Mouse (Mus musculus): ENCODE measurements around the gene Lsm12. TPM values are rescaled to one million over a fixed set of nuclear protein-coding genes. Genes with fewer than 3 reads are reported as not detected.

Lsm12 gene
- polyA plus RNA-seq, 1 experiment: 39.6 TPM

DNA sequence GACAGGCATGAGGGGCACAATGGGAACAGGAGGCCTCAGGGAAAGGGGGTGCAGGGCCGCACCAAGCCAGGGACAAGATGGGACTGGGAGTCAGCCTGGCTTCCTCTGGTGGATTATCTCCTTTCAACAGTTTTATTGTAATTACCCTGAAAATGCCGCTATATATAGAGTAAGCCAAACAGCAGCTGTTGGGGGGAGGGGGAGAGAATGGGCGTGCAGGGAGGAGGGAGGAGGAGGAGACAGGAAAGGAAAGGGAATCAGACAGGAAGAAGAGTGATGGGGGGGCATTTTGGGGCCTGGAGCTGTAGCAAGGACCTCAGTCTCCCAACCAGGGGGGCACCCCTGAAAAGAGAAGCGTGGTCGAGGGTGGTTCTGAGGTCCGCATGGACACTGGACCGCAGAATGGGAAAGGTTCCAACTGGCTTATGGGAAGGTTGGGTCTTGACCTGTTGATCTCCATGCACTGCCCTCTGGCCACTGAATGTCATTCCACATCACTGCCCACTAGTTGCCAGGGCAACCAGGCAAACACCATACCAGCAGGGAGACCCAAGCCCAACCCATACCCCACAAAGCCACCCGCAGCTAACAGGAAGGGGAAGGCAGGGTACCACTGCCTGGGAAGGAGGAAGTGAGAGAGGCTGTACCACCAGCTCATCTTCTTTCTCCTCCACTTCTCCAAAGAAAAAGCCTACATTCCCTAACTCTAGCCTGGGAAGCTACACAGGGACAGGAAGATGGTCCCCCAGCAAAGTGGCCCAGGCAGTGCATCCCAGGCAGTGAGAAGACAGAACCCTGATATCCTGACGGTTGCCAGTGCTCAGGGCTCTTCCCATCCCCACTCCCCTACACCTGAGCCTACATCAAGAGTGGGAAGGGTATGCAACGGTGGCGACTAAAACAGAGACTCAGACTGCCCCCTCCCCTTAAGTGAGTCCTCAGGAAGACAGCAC is 23.0 kb upstream of the Lsm12 start:
- no peak overlapping the region for H3K27ac ChIP-seq (ENCODE audit: insufficient read depth, low read depth, low read length)
- H3K27me3 ChIP-seq (replicated peaks; ENCODE audit: control insufficient read depth, insufficient read depth, low read length): no peaks in the 10 kb centered on the region
- DNase-seq: peak; percentile 39
- H3K4me1 ChIP-seq (ENCODE audit: control insufficient read depth, insufficient read depth, low read length): peaks cover 16% of the 10 kb centered on the region; the same call in 1 of the 2 replicates
- 51% methylated on average over 11 of the region's 11 CpGs for WGBS
- no peak for TF ChIP-seq CTCF (conservative IDR thresholded peaks at IDR 0.05; ENCODE audit: insufficient read depth, insufficient read length, low read depth, low read length)
- TF ChIP-seq POLR2A (IDR thresholded peaks at IDR 0.05; ENCODE audit: low read depth, low read length): no peak
- H3K4me3 ChIP-seq (ENCODE audit: insufficient read depth, low read depth, low read length): no peak overlapping the region
- peaks cover 1% of the 10 kb centered on the region; the same call in 1 of the 2 replicates for H3K36me3 ChIP-seq (ENCODE audit: control insufficient read depth, insufficient read depth, low read length)

DNA sequence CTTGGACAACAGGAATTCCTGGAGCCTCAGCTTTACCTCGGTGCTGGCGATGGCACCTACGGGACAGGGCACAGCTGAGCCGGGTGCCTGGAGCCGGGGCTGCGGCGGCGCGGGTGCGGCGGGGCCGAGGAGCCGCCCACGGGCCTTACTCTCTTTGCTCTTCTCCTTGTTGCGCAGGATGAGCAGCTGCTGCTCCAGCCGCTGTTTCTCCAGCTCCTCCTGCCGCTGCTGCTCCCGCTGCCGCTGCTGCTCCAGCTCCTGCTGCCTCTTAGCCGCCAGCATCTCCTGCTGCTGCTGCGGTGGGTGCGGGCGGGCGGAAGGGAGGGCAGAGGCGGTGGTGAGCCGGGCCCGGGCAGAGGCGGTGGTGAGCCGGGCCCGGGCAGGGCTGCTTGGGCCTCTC is 21.4 kb upstream of the Lsm12 start:
- 86% methylated on average over 30 of the region's 30 CpGs for WGBS
- Histone ChIP-seq H3K4me3 (ENCODE audit: insufficient read depth, low read depth, low read length) (no peak overlapping the region), H3K36me3 (ENCODE audit: control insufficient read depth, insufficient read depth, low read length) (peaks cover 1% of the 10 kb centered on the region; the same call in 1 of the 2 replicates), H3K27ac (ENCODE audit: insufficient read depth, low read depth, low read length) (no peak overlapping the region), H3K27me3 (replicated peaks; ENCODE audit: control insufficient read depth, insufficient read depth, low read length) (no peaks in the 10 kb centered on the region), H3K4me1 (ENCODE audit: control insufficient read depth, insufficient read depth, low read length) (peaks cover 10% of the 10 kb centered on the region; the same call in 1 of the 2 replicates)
- no peak for DNase-seq
- TF ChIP-seq POLR2A (IDR thresholded peaks at IDR 0.05; ENCODE audit: low read depth, low read length): no peak
- TF ChIP-seq CTCF (conservative IDR thresholded peaks at IDR 0.05; ENCODE audit: insufficient read depth, insufficient read length, low read depth, low read length): no peak

- Histone ChIP-seq H3K4me1 (ENCODE audit: control insufficient read depth, insufficient read depth, low read length) (no peaks in the 10 kb centered on the region), H3K36me3 (ENCODE audit: control insufficient read depth, insufficient read depth, low read length) (no peaks in the 10 kb centered on the region; the same call in 1 of the 2 replicates), H3K27me3 (replicated peaks; ENCODE audit: control insufficient read depth, insufficient read depth, low read length) (no peaks in the 10 kb centered on the region), H3K27ac (ENCODE audit: insufficient read depth, low read depth, low read length) (no peak overlapping the region), H3K4me3 (ENCODE audit: insufficient read depth, low read depth, low read length) (no peak overlapping the region)
- no peak; the same call in 1 of the 2 replicates for TF ChIP-seq CTCF (conservative IDR thresholded peaks at IDR 0.05; ENCODE audit: insufficient read depth, insufficient read length, low read depth, low read length)
- no peak for TF ChIP-seq POLR2A (IDR thresholded peaks at IDR 0.05; ENCODE audit: low read depth, low read length)
- WGBS: 81% methylated on average over 12 of the region's 12 CpGs
- no peak for DNase-seq
These were observed 16.3 kb upstream of the Lsm12 start for GRCm38 (mm10) chr11:102201408-102201821.

DNA sequence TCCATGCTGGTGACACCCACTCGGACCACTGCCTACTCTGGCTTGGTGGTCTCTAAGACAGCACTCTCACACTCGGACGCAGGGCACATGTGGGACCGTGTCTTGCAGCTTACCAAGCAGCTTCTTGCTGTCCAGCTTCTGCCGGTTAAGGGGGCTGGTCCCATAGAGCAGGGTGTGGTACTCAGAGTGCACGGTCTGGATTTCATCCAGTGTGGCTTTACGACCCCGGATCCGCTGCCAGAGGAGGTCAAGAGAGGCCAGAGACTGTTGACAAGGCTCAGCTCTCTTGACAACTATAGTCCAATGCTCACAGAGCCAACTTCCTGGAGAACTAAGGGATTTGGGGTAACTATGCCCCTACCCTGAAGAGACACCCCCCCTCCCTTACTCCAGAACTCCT is 14.8 kb upstream of the Lsm12 start:
- Histone ChIP-seq H3K4me1 (ENCODE audit: control insufficient read depth, insufficient read depth, low read length) (no peaks in the 10 kb centered on the region), H3K27me3 (replicated peaks; ENCODE audit: control insufficient read depth, insufficient read depth, low read length) (no peaks in the 10 kb centered on the region), H3K27ac (ENCODE audit: insufficient read depth, low read depth, low read length) (no peak overlapping the region), H3K4me3 (ENCODE audit: insufficient read depth, low read depth, low read length) (no peak overlapping the region), H3K36me3 (ENCODE audit: control insufficient read depth, insufficient read depth, low read length) (no peaks in the 10 kb centered on the region; the same call in 1 of the 2 replicates)
- WGBS: 57% methylated on average over 9 of the region's 9 CpGs
- DNase-seq: peak; percentile 20
- TF ChIP-seq POLR2A (IDR thresholded peaks at IDR 0.05; ENCODE audit: low read depth, low read length) (no peak), CTCF (conservative IDR thresholded peaks at IDR 0.05; ENCODE audit: insufficient read depth, insufficient read length, low read depth, low read length) (no peak)

DNA sequence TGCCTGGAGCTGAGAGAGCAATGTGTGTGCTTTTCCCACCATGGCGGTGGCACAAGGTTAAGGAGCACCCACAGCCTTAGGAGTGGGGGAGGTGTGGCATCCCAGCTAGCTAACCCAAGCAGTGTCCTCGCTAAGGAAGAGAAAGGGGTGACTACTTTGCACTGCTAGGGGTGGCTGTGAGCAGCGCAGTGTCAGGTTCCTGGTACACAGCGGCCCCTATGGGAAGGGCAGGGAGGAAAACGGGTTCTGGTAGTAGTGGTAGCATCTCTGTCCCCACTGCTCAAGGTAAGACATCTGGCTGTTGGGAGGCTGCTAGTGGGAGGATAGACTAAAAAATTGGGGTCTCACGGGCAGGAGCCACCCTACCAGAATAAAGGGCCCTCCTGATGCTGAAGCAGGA is 13.1 kb upstream of the Lsm12 start:
- H3K27me3 ChIP-seq (replicated peaks; ENCODE audit: control insufficient read depth, insufficient read depth, low read length): no peaks in the 10 kb centered on the region
- H3K4me1 ChIP-seq (ENCODE audit: control insufficient read depth, insufficient read depth, low read length): no peaks in the 10 kb centered on the region
- TF ChIP-seq CTCF (conservative IDR thresholded peaks at IDR 0.05; ENCODE audit: insufficient read depth, insufficient read length, low read depth, low read length): peak; percentile 33; the same call in 1 of the 2 replicates
- no peak for TF ChIP-seq POLR2A (IDR thresholded peaks at IDR 0.05; ENCODE audit: low read depth, low read length)
- no peak overlapping the region for H3K27ac ChIP-seq (ENCODE audit: insufficient read depth, low read depth, low read length)
- H3K4me3 ChIP-seq (ENCODE audit: insufficient read depth, low read depth, low read length): no peak overlapping the region
- DNase-seq: no peak
- no peaks in the 10 kb centered on the region; the same call in 1 of the 2 replicates for H3K36me3 ChIP-seq (ENCODE audit: control insufficient read depth, insufficient read depth, low read length)
- WGBS: 73% methylated on average over 6 of the region's 6 CpGs

DNA sequence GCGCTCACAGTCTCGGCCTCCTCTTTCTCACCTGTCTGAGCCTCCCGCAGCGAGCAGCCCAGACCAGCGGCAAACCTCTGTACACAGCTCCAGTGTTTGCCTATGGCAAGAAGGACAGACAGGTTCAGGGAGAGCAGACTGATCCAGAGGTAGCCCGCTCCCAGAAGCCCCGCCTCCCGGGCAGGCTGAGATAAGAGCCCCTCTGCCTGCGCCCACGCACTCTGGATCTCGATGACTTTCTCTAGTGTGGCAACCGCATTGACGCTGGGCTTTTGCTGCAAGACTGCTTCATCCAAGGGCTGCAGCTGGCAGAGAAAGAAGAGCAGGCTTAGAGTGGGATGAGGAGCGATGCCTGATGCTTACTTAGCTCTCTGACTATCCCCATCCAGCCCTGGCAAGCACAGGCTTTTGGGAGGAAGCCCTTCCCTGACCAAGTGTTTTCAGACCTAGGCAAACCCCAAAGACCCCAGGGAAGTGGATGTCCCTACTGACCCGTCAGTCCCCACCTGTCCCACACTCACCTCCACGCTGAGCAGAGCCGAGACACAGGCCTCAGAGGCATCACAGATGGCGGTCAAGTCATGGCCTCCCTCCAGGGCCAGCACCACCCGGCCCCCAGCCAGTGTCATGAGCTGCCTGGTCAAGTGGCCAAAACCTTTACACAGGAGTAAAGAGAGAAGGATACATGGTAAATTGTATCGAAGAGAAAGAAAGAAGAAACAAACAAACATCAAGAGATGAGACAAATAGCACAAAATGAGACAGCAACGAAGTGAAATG is 11.1 kb upstream of the Lsm12 start:
- TF ChIP-seq POLR2A (IDR thresholded peaks at IDR 0.05; ENCODE audit: low read depth, low read length) (no peak), CTCF (conservative IDR thresholded peaks at IDR 0.05; ENCODE audit: insufficient read depth, insufficient read length, low read depth, low read length) (no peak)
- H3K4me1 ChIP-seq (ENCODE audit: control insufficient read depth, insufficient read depth, low read length): no peaks in the 10 kb centered on the region
- H3K36me3 ChIP-seq (ENCODE audit: control insufficient read depth, insufficient read depth, low read length): no peaks in the 10 kb centered on the region
- H3K27me3 ChIP-seq (replicated peaks; ENCODE audit: control insufficient read depth, insufficient read depth, low read length): no peaks in the 10 kb centered on the region
- H3K4me3 ChIP-seq (ENCODE audit: insufficient read depth, low read depth, low read length): no peak overlapping the region
- DNase-seq: no peak
- H3K27ac ChIP-seq (ENCODE audit: insufficient read depth, low read depth, low read length): no peak overlapping the region
- 87% methylated on average over 21 of the region's 21 CpGs for WGBS
